In the genomic region with DNA sequence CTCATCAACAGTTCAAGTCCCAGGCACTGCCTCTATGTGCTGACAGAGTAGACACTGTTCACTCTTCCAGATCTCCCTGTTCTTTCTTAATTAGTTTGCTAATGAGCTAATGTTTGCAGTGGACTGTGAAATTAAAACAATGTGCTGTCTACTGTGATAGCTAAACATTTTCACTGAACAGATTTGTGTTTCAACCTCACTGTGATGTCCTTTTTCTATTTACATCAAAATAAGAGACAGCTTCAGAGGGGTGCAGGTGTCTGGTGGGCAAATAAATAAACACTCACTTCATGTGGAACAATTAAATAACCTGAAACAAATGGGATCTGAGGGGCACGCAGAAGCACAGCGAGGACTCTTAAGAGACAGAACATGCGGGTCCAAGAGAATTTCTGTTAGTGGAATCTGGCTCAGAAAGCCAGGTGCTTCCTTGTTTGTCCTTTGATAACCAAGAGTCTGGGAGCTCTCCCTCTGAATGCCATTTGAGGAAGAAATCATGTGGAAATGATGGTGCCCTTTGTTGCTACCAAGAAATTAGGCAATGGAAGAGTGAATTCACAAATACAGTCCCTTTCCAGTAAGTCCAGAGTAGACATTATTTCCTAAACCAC, we compare ENCODE assay signal across 20 mouse cellular contexts.
DNase-seq lines count a peak whose midpoint lies in the region; ATAC-seq lines count a peak whose summit lies in the region.
"Had no signal": no experiment of that assay in that cellular context is flagged by ENCODE, and none has a peak within 500 bp of the region (broad histone marks: within the 10 kb centered on the region; RNA-seq: fewer than 3 reads in every experiment).

No protein-coding gene starts in this region.

- H3K27me3 ChIP-seq in forebrain, embryonic 13.5 days, result no peaks in the 10 kb centered on the region
- H3K27me3 ChIP-seq in hindbrain, embryonic 14.5 days (ENCODE audit: control insufficient read depth, insufficient read depth, low read length), result no peaks in the 10 kb centered on the region
- no peaks in the 10 kb centered on the region for H3K27me3 ChIP-seq in neural tube, embryonic 15.5 days (replicated peaks)
- H3K27me3 ChIP-seq: embryonic facial prominence, embryonic 12.5 days; kidney, embryonic 15.5 days; Patski had no signal

- H3K27ac ChIP-seq in forebrain, embryonic 13.5 days, result no peak overlapping the region
- no peak overlapping the region for H3K27ac ChIP-seq in hindbrain, embryonic 14.5 days
- no peak overlapping the region for H3K27ac ChIP-seq in neural tube, embryonic 15.5 days (replicated peaks)
- H3K27ac ChIP-seq: embryonic facial prominence, embryonic 12.5 days; kidney, embryonic 15.5 days had no signal

- H3K4me2 ChIP-seq in forebrain, embryonic 13.5 days, result no peak overlapping the region
- no peak overlapping the region for H3K4me2 ChIP-seq in hindbrain, embryonic 14.5 days (replicated peaks)
- no peak overlapping the region for H3K4me2 ChIP-seq in neural tube, embryonic 15.5 days
- H3K4me2 ChIP-seq: embryonic facial prominence, embryonic 12.5 days; heart, embryonic 11.5 days; kidney, embryonic 15.5 days had no signal

- whole genome bisulfite sequencing in forebrain, embryonic 13.5 days, result 32% methylated on average over 3 of the region's 3 CpGs
- WGBS in hindbrain, embryonic 14.5 days, result 34% methylated on average over 3 of the region's 3 CpGs
- 36% methylated on average over 3 of the region's 3 CpGs for WGBS in neural tube, embryonic 15.5 days

- intact Hi-C loops in left cerebral cortex, postnatal 4 days (cut with DNase I), result no loop called here

- no peaks in the 10 kb centered on the region for H3K9me3 ChIP-seq in forebrain, embryonic 13.5 days (replicated peaks)
- no peaks in the 10 kb centered on the region for H3K9me3 ChIP-seq in hindbrain, embryonic 14.5 days (ENCODE audit: control insufficient read depth, low read length)
- H3K9me3 ChIP-seq in neural tube, embryonic 15.5 days (replicated peaks), result no peaks in the 10 kb centered on the region
- H3K9me3 ChIP-seq: embryonic facial prominence, embryonic 12.5 days; kidney, embryonic 15.5 days had no signal

- no peak overlapping the region for H3K9ac ChIP-seq in forebrain, embryonic 13.5 days
- no peak overlapping the region for H3K9ac ChIP-seq in hindbrain, embryonic 14.5 days
- H3K9ac ChIP-seq in neural tube, embryonic 15.5 days (replicated peaks), result no peak overlapping the region
- H3K9ac ChIP-seq: embryonic facial prominence, embryonic 12.5 days; kidney, embryonic 15.5 days had no signal

- peak; percentile 83 for ATAC-seq in forebrain, embryonic 13.5 days
- ATAC-seq in hindbrain, embryonic 14.5 days (ENCODE audit: low FRiP score), result peak; percentile 66; the same call in 1 of the 2 replicates
- ATAC-seq in neural tube, embryonic 15.5 days (ENCODE audit: low FRiP score), result peak; percentile 69
- ATAC-seq: intestine, embryonic 16.5 days; Patski had no signal

- no peaks in the 10 kb centered on the region for H3K36me3 ChIP-seq in forebrain, embryonic 13.5 days (ENCODE audit: poor library complexity, severe bottlenecking)
- no peaks in the 10 kb centered on the region for H3K36me3 ChIP-seq in hindbrain, embryonic 14.5 days (replicated peaks; ENCODE audit: control insufficient read depth, insufficient read depth)
- H3K36me3 ChIP-seq in neural tube, embryonic 15.5 days, result no peaks in the 10 kb centered on the region
- H3K36me3 ChIP-seq: embryonic facial prominence, embryonic 12.5 days; kidney, embryonic 15.5 days had no signal

- H3K4me3 ChIP-seq in forebrain, embryonic 13.5 days, result no peak overlapping the region
- H3K4me3 ChIP-seq in hindbrain, embryonic 14.5 days (replicated peaks; ENCODE audit: low read length), result no peak overlapping the region
- H3K4me3 ChIP-seq in neural tube, embryonic 15.5 days (replicated peaks), result no peak overlapping the region
- H3K4me3 ChIP-seq: embryonic facial prominence, embryonic 12.5 days; kidney, embryonic 15.5 days had no signal

- 0 out of 2 replicates have a peak, but pooled peaks cover 4% of the 10 kb centered on the region for H3K4me1 ChIP-seq in forebrain, embryonic 13.5 days
- no peaks in the 10 kb centered on the region for H3K4me1 ChIP-seq in hindbrain, embryonic 14.5 days (replicated peaks; ENCODE audit: control insufficient read depth, insufficient read depth, low read length)
- no peaks in the 10 kb centered on the region for H3K4me1 ChIP-seq in neural tube, embryonic 15.5 days
- H3K4me1 ChIP-seq: embryonic facial prominence, embryonic 12.5 days; kidney, embryonic 15.5 days had no signal

- DNase-seq in left cerebral cortex, postnatal 4 days, result peak; percentile 6
- DNase-seq in left cerebral cortex, adult 8-10 months (ENCODE audit: low spot score in 2 of 2), result no peak
- DNase-seq in hindbrain, embryonic 14.5 days (ENCODE audit: low spot score), result no peak
- DNase-seq in adrenal gland, adult 2 months, result no peak
- DNase-seq in adipocyte (ENCODE audit: low spot score), result no peak
- DNase-seq: cerebellum, adult 11 months; gastrocnemius, postnatal 36 days; heart, postnatal 14 days; liver; lung, adult 18-20 months; lung, postnatal 4 days; right cerebral cortex, adult 18-20 months; spleen, adult 18-20 months had no signal
